Mouse (Mus musculus): Measurements from ENCODE around the gene Zfp786.
"Not testable (repeated sequence)": the region's sequence is repeated elsewhere in the genome, so short reads cannot be mapped to it uniquely, and the experiment has no call there.

Gene Zfp786

GRCm38 (mm10) chr6:47781091-47781968, 49.3 kb downstream of the Zfp786 start:
- peak in 1 of 2 experiments; percentile 39 for DNase-seq (ENCODE audit: low spot score in 2 of 2)

- no peak for DNase-seq (ENCODE audit: low spot score in 2 of 2)
Measured at GRCm38 (mm10) chr6:47780576-47781013, 50.1 kb downstream of the Zfp786 start.

- not testable (repeated sequence) for DNase-seq (ENCODE audit: low spot score in 2 of 2)
Measured at GRCm38 (mm10) chr6:47771760-47772159, 58.9 kb downstream of the Zfp786 start.

DNA sequence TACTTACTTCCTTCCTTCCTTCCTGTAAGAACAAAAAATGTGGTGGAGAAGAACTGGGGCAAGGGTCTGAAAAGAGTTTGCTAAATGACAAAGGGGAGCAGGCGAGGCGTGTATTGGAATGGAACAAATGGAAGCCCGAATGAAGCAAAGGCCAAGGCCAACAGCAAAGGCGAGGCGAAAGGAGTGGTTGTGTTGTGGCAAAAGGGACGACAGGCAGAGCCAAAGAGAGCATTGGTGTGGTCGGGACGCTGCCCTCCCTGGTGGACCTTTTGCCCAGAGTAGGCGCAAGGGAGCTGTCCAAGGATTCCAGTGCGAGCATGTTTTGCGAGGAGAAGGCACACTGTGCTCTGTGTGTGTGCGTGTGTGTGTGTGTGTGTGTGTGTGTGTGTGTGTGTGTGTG, 59.6 kb downstream of the Zfp786 start:
- DNase-seq (ENCODE audit: low spot score in 2 of 2) = peak in 1 of 2 experiments; percentile 2

- DNase-seq (ENCODE audit: low spot score in 2 of 2) = peak in 1 of 2 experiments; percentile 11
Measured at GRCm38 (mm10) chr6:47769861-47770260, 60.8 kb downstream of the Zfp786 start.

Data from spleen, postnatal 10 days (tissue).